Mouse (Mus musculus): ENCODE measurements at regions not wholly inside any gene's neighbourhood (a gene's known extent, or its start where the extent isn't known, plus 50 kb on each side); places are given as distances from the start of the nearest gene placed in this dataset.
A peak's percentile ranks its signal among the peaks of the same experiment; 100 is the strongest.

DNA sequence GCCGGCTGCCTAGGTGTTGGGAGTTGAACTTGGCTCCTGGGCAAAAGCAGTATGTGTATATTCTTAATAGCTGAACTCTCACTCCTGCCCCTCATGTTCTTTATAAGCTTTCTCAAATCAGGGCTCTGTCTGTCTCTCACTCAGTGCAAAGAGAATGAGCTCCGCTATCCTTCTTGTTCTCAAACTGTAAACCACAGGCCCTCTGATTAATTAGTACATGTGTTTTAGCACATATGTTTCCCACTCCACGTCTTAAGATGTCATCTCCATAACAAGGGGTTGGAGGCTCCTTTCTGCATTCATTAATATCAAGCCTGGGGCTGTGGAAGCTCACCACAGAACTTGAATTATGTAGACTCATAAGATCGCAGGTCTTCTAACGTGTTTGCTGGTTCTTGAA lies 104.7 kb downstream of the Nsun3 start:
- DNase-seq (ENCODE audit: inconsistent ontology term), result no peak

DNA sequence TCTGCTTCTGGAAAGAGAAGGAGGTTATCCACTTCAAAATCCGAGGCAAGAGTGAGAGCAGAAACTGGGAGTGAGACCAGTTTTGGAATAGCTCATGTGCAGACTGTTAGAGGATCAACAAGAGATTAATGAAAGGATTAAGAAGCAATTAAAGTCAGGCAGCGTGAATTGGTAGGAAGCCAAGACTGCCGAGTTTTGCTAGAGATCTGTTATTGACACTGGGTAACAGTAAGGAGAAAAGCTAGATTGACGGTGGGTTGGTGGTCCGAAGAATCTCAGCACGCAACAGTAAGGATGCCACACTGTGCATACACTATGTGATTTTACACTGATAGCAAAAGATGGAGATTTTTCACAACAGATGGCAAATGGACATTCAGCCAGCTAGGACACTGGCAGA lies 109.8 kb downstream of the Nsun3 start:
- DNase-seq (ENCODE audit: inconsistent ontology term), result no peak

DNA sequence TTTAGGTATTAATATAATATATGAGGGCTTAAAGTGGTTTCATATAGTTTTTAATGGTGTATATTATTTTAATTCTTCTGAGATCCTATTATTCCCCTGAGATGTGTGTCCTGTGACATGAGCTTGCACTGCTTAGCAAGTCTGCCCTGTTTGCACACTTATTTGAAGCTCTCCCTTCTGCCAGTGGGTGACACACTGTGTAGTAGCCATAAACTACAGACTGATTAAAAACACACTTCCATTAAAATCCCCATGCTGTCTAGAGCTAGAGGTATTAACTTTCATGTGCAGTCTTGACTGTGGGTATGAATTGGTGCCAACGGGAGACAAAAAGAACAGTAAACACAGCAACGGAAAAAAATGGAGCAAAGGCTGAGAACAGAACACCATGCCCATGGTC lies 129.2 kb downstream of the Nsun3 start:
- no peak for DNase-seq (ENCODE audit: inconsistent ontology term)

DNA sequence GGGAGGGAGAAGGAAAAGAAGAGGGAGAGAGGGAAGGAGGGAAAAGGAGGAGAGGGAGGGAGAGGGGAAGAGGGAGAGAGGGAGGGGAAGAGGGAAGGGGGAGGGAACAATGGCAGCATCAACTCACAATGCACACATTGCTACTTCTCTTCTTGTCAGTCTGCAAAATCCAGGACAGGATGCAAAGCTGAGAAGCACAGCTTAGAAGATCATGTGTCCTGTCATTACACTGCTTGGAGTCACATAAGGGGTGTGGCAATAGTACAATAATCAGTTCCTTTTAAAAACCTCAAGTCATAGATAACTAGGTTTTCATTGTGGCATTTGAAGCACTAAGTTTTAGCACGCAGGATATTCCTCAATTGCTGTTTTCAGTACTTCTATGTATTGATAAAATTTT lies 132.2 kb downstream of the Nsun3 start:
- no peak for DNase-seq (ENCODE audit: inconsistent ontology term)

DNA sequence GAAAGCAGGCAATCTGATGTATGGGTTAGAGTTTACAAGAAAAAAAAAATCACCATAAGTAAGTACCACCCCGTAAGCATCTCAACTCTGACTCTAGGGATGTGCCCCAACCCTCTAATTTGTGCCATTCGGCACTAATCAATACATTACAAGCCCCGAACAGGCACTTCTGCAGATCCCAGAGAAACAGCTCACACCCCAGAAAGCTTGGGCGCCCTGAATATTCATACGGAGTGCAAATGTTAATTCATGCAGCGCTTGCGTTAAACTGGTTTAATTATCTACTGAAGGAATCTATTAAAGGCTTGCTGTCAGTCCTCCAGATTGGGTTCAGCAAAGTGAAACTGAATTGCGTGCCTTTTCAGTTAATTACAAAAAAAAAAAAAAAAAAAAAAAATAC lies 132.8 kb downstream of the Nsun3 start:
- peak; percentile 18 for DNase-seq (ENCODE audit: inconsistent ontology term)

DNA sequence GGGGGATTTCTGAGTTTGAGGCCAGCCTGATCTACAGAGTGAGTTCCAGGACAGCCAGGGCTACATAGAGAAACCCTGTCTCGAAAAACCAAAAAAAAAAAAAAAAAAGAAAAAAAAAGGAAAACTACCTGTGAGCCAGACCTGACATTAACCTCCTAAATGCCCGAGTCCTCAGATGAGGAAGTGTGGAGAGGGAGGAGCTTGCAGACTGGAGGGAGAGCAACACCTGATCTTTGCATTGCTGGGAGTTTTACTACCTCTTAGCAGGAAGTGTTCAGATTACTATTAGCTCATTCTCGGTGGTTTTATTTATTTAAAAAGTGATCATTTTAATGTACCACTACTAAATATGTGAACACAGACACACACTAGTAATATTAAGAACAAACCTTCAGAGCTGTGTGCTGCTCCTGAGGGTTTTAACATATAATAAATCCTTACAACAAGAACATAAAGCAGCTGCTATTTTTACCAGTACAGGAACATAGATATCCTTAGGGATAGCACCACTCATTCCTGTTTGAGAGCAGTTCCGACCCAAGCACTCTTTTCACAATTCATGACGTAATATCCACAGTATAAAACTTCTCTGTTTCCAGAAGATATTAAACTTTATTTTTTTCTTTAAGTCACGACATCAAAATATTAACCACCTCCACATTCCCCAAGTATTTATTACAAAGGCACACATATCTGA lies 133.7 kb downstream of the Nsun3 start:
- DNase-seq (ENCODE audit: inconsistent ontology term), result no peak

DNA sequence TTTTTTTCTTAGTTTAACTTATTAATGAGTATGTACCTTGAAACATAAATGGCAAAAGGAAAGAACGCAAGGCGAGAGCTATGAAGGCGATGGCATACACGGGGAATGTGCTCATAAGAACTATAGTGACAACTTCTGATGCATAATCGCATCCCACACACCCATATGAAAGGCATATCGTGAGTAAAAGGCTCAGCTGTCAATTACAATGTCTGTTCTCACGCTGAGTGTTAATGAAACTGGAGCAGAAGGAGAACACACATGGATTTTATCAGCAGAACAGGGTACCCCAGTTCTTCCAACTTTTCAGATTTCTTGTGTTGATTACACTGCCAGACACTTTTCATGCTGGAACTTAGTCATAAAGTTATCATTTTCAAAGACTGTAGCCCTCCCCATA lies 135.8 kb downstream of the Nsun3 start:
- DNase-seq (ENCODE audit: inconsistent ontology term), result no peak

DNA sequence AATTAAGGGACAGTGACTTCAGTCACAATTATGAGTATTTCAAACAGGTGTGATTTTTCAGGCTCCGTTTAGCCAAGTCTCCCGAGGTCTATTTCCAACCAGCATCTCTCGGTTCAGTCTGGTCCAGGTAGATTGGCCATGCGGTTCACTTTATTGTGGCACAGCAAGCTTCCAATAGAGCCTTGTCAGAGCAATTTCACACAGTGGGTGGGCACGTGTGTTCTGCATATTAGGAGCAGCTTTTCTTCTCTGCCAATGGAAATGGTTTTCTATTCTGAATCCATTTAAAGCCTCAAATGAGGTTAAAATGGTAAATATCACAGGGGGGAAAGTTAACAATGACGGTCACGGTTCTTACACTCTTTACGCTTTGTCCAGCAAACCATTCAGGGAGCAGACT lies 138.3 kb downstream of the Nsun3 start:
- no peak for DNase-seq (ENCODE audit: inconsistent ontology term)

DNA sequence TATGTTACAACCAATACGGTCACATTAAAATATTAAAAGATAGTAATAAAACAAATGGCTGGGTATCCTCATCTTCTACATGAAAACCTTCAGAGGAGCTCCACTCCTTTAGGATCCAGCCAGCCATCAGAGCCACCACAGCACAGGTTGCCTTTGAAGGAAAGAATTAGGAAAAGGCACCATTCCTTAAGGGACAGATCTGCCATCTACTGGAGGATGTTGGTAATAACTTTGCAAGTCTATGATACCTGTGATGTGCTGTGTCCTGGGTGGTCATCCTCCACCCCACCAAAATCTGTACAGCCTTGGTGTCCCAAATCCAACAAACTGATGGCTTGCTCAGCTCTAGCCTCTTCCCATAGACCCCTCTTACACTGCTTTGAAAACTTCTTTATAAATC lies 140.5 kb downstream of the Nsun3 start:
- DNase-seq (ENCODE audit: inconsistent ontology term), result peak; percentile 9

DNA sequence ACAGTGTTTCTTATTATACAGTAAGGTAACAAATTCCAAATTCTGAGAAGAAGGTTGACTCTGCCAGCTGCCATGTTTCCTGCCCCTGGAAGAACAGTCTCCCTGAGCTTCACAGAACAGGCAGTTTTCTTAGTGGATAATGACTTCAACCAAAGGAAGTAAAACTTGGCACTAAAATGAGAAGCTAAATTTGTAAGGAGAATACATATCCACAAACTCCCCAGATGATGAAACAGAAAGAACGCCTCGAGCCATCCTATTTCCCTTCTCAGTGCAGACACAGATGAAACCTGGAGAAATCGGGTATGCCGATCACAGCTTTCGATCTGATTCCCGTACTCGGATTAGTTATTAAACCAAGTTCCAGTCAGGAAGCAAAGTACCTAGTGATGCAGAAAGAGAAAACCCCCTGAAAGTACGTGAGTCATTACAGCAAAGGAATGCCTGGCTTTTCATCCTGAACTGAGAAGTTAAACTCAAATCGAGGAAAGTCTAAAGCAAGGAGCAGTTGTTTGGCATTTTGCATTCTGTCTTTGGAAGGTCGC lies 143.7 kb downstream of the Nsun3 start:
- peak; percentile 15 for DNase-seq (ENCODE audit: inconsistent ontology term)

DNA sequence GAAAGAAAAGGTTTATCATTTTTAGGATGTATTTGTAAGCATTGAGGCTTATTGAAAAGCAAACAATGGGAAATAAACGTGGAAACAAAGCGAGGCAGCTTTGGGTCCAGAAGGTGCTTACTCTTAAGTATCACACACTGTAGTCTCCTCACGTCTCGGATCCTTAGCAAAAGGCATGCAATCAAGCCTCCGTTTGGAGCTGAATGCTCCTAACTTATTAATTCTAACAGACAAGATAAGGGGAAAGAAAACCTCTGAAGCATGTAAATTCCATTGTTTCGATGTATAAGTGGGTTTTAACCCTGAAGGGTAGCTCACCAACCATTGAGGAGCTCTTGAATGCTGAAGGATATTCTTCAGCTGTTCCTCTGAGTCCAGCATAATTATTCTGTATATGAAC lies 162.7 kb downstream of the Nsun3 start:
- no peak for DNase-seq (ENCODE audit: inconsistent ontology term)

DNA sequence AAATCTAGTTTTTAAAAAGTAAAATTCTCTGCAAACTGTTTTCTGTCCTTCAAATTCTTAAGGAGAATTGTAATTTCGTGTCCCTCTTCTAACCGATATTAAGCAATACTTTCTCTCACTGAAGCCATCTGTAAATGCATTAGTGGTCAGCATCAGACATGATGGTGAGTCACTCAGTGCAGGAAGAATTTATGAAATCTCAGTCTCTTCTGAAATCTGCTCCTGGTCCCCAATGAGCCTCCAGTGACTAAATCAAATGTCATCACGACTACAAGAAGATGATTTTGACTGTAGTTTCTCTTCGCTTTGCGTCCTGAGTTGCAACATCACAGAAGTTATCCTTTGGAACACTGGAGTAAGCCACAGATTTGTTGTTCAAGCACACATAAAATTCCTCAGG lies 175.7 kb downstream of the Nsun3 start:
- DNase-seq (ENCODE audit: inconsistent ontology term), result peak; percentile 36

DNA sequence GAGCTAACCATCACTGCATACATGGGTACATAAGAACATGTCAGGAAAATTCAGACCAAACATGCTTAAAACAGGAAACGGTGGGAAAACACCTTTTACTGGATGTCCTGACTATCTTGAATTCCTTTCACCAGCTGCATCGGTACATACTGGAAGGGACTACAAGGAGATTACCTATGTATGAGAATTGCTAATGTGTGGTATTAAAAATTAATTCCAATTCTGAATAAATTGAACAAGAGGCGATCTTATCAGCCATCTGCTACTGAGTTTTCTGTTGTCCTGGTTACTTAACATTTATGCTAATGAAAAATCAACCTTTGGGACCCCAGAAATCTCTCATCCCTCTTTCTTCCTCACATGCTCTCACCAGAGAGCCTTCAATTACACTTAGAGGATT lies 178.0 kb downstream of the Nsun3 start:
- no peak for DNase-seq (ENCODE audit: inconsistent ontology term)

DNA sequence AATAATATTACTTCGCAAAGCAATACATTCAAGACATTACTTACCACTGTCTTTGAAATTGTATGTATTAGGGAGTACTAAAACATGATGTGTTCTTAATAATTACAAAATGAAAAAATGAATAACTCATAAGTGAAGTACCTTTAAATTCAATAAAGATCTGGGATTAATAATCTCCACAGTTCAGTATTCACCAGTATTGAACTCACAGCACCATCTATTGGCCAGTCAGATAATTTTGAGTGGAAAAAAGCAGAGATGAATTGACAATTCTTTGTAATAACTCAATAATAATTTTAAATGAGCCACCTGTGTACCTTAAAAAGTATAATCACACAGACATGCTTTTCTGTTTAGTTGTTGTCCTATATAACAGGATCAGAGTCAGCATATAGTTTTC lies 180.7 kb downstream of the Nsun3 start:
- no peak for DNase-seq (ENCODE audit: inconsistent ontology term)

DNA sequence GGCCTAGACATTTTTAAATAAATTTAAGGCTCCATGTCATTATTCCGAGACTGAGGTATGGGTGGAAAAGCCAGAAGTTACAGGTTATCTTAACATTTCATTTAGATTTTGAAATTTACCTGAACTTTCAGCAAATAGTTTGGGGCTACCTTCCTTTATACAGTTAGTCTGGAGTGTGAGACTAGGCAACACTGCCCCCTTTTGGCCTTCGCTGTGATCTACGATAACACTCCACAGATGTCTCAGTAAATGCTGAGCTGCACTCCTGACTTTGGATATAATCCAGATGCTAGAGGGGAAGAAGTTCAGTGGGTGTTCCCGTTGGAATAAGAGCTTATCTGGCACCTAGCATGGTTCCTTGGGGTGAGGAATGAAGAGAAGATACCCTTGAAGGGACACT lies 224.6 kb downstream of the Nsun3 start:
- peak; percentile 38 for DNase-seq (ENCODE audit: inconsistent ontology term)

DNA sequence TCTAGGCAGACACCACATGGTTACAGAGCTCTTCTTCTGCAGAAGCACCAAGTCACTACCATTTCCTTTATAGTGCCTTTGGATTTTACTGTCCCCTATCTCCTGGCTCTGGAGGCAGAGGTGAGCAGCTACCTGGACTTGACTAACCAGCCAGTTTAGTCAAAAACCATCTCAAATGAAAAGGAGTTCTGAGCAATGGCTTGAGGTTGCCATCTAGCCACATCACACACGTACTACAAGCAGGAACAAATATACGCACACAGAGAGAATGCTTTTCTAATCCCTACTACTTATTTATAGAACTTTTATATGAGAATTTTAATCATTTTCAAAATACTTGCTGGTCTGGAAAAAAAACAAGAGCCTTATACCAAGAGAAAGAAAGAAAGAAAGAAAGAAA lies 243.5 kb downstream of the Nsun3 start:
- no peak for DNase-seq (ENCODE audit: inconsistent ontology term)

DNA sequence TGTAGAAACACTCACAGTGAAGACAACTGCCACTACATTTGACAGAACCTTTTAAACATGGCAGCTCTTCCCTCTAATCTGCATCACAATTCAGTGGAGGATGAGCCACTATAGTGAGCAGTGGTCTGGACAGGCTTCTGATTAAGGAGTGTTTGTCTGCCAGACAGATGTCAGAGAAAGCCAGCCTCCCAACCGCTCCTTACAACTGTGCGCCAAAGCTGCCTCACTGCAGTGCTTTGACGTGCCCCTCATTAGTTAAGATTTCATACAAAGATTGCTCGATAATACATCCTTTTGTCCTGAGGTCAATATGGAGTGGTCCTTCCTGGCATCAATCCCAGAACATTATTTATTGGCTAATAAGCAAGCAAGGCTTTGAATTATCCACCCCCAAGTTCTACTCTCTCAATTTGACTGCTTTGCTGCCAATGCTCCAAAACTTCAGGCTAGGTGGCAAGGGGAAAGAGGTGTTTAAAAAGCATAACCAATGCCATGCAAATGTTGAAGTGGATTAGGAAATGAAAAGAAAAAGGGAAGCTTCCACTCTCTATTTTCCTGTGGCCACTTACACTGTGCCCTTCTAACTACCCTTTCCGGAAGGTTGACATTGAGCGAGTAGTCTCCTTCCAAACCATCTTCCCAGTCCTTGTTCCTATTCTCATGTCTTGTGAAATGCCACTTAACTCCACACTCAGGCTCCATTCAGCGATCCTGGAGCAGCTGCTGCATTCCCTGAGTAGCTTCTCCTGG lies 248.7 kb downstream of the Nsun3 start:
- DNase-seq (ENCODE audit: inconsistent ontology term), result peak; percentile 45

DNA sequence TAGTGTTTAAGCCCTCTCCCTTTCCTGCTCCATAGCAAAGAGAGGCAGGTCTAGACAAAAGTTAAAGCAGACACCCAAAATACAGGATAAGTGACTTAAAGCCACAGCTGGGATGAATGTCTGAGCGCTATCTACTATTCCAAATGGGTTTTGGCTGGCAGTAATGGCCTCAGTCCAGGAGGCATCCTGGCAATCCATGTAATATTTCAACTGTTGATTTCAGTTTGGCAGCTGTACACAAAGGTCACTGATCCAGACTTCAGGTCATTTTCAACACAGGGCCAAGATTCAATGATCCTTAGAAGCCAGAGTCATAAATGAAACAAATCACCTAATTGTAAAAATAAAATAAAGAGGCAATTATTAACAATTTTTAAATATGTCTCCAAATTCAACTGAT lies 277.3 kb downstream of the Nsun3 start:
- no peak for DNase-seq (ENCODE audit: inconsistent ontology term)

DNA sequence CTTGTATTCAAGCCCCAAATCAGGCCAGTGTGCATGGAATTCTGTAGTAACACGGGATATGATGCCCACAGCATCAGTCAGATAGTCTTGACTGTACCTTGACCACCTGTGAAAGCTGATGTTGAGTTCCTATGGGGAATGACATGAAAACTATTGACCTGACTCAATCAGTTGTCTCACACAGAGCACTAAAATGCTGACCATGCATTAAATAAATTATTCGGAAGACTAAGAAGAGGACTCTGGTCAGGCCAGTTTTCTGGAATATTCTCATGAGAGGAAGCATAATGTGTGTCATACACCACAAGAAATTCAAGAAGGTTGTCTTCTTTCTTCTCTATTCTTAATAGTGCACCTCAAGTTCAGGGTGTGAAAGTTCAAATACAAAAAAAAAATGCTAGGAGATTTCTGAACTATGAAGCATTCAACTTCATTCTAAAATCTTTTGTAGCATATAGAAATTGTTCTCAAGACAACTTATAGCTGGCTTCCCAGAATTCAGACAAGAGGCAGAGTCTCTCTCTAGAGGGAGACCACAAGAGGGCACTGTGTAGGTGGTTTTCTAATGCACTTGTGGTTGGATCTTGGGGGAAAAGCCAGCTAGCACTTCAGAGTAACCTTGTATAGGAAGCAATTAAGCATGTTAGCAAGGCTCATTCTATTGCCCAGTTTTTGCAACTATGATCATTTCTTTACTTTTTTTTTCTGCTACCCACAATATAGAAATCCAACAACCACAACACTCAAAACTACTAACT lies 279.7 kb downstream of the Nsun3 start:
- peak; percentile 25 for DNase-seq (ENCODE audit: inconsistent ontology term)

DNA sequence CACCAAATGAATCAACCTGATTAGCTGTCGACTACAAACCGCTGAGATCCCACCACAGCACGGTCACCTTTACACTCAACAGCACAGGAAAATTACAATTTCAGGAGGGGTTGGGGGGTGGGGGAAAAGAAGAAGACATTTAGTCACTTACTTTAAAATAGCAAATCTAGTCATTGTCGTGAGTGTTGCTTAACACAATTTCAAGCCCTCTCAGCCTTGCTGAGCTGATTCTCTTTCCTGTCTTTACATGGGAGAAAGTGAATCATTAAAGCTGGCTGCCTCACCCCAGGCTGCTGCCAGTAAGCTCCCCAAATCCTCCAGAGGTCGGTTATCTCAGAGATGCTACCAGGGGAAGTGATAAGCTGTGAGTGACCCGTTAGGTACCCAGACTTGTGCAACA lies 285.7 kb downstream of the Nsun3 start:
- DNase-seq (ENCODE audit: inconsistent ontology term), result no peak

DNA sequence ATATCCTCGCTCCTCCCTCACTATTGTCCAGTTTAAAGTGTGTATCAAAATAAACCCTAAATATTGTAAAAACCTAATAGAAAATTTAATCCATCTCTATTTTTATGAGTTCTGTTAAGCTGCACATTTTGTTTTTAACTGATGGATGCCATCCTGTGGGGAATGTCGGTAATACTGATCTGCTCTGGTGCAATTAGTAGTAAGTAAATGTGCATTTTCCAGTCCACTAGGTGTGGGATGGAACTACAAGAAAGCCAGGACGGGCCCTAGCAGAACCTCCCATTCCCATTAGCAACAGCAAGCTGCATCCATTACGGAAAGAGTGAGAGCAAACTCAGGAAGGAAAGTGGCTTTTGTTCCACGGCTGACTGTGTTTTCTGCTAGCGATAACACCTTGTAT lies 286.3 kb downstream of the Nsun3 start:
- DNase-seq (ENCODE audit: inconsistent ontology term), result peak; percentile 31

DNA sequence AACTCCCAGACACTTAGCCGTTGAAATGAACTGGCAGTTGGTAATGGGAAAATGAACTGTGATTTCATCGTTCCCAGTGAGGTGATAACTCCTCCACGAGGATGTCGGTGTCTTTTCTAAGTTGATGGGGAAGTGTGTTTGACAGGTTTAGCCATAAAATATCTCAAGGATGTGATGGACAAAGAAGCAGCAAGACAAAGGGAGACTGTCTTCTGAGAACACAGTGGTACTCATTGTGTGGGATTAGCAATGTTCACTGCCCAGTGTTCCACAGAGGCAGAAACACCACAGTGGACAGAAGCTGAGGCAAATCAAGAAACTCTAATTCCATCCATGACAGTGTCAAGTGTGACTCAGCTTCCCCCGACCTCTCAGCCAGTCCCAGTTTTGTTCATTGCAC lies 287.9 kb downstream of the Nsun3 start:
- peak; percentile 72 for DNase-seq (ENCODE audit: inconsistent ontology term)

DNA sequence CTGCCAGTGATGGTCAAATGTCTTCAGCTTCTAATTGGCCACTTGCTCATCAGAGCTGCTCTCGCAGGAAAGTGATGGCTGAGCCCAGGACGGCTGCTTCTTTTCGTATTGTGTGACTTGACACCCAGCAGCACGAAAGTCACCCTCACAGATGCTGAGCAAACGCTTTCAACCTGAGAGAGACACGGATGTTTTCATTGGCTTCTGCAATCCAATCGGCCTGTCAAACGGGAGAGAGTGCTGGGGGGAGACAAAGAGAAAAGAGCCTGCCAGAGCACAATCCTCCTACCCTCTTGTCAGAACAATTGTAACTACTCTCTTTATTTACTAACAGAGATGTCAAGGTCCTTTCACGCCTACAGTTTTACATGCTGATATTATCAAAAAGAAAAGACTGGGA lies 289.9 kb downstream of the Nsun3 start:
- peak; percentile 38 for DNase-seq (ENCODE audit: inconsistent ontology term)

All from Muller cell, postnatal 12 days (primary cell).